Mouse (Mus musculus) lung, embryonic 16.5 days (tissue): ENCODE measurements around the gene Mapre1. TPM values are rescaled to one million over a fixed set of nuclear protein-coding genes. Genes with fewer than 3 reads are reported as not detected.

Experiments used
- ATAC-seq: fragments of 200-750 bp; cut with Nextera tagmentation; 2 replicates; pipeline ENCODE4 v1.8.0; 2017; ENCODE audit warnings: low read depth, mild to moderate bottlenecking, moderate library complexity
- H3K27ac ChIP-seq: fragments of 300-500 bp; sonication (generic); 2 replicates; pipeline ENCODE4 v1.5.1; 2014; ENCODE audit warnings: mild to moderate bottlenecking, control low read depth, low read length
- H3K27me3 ChIP-seq: fragments of 300-500 bp; sonication (generic); 2 replicates; pipeline ENCODE4 v1.6.1; 2014; ENCODE audit warnings: low read depth, low read length, mixed read lengths; ENCODE audit not compliant: control insufficient read depth, insufficient read depth
- H3K36me3 ChIP-seq: fragments of 300-500 bp; sonication (generic); 2 replicates; pipeline ENCODE4 v1.6.1; 2014; ENCODE audit warnings: low read length; ENCODE audit not compliant: control insufficient read depth, insufficient read depth
- H3K4me1 ChIP-seq: fragments of 300-500 bp; sonication (generic); replicated peaks from 2 replicates; pipeline ENCODE4 v1.6.1; 2014; ENCODE audit warnings: low read length, mixed read lengths; ENCODE audit not compliant: control insufficient read depth, insufficient read depth
- H3K4me2 ChIP-seq: fragments of 300-500 bp; sonication (generic); 2 replicates; pipeline ENCODE4 v1.6.1; 2014; ENCODE audit warnings: low read depth, low read length, control low read depth
- H3K4me3 ChIP-seq: fragments of 300-500 bp; sonication (generic); 2 replicates; pipeline ENCODE4 v1.5.1; 2014; ENCODE audit warnings: mild to moderate bottlenecking, low read length, control low read depth
- H3K9ac ChIP-seq: fragments of 300-500 bp; sonication (generic); 2 replicates; pipeline ENCODE4 v1.6.1; 2014; ENCODE audit warnings: low read length, control low read depth
- H3K9me3 ChIP-seq: fragments of 300-500 bp; sonication (generic); 2 replicates; pipeline ENCODE4 v1.6.1; 2016; ENCODE audit warnings: low read length; ENCODE audit not compliant: control insufficient read depth
- WGBS: fragments of 180-500 bp; shearing (Covaris S2); extraction: QIAGEN DNeasy Blood & Tissue Kit; methylation state at CpG from one replicate; pipeline ENCODE4 v1.1.7; 2014; 5-methylcytosine and 5-hydroxymethylcytosine counted together
- polyA plus RNA-seq: library from polyadenylated mRNA; unstranded; fragments of >200 nt; fragmentation: Nextera tagmentation; extraction: Ambion mirVana; gene quantifications from 2 replicates; pipeline ENCODE4 v1.2.1, GENCODE M21; 2015

Mapre1 gene
- polyA plus RNA-seq, 1 experiment from 2014 or later = 255 TPM

- H3K4me1 ChIP-seq = peaks cover 7% of the 10 kb centered on the region; the same call in 1 of the 2 replicates
- H3K9ac ChIP-seq = no peak overlapping the region
- no peak overlapping the region for H3K4me2 ChIP-seq
- WGBS = 72% methylated on average over 2 of the region's 2 CpGs
- H3K27ac ChIP-seq = no peak overlapping the region
- H3K27me3 ChIP-seq = no peaks in the 10 kb centered on the region
- H3K36me3 ChIP-seq = peaks cover 20% of the 10 kb centered on the region
- H3K9me3 ChIP-seq = no peaks in the 10 kb centered on the region
- no peak overlapping the region for H3K4me3 ChIP-seq
- no peak for ATAC-seq
Measured at GRCm38 (mm10) chr2:153768881-153769280, 27.8 kb downstream of the Mapre1 start.

GRCm38 (mm10) chr2:153772950-153773349, 31.9 kb downstream of the Mapre1 start:
- H3K27me3 ChIP-seq = no peaks in the 10 kb centered on the region
- no peak overlapping the region for H3K4me2 ChIP-seq
- no peaks in the 10 kb centered on the region for H3K9me3 ChIP-seq
- no peak overlapping the region for H3K9ac ChIP-seq
- H3K27ac ChIP-seq = peak overlapping the region; percentile 68
- H3K4me3 ChIP-seq = no peak overlapping the region
- H3K4me1 ChIP-seq = peaks cover 7% of the 10 kb centered on the region; the same call in 1 of the 2 replicates
- WGBS = 78% methylated on average over 4 of the region's 4 CpGs
- peaks cover 4% of the 10 kb centered on the region for H3K36me3 ChIP-seq
- peak; percentile 56; the same call in 1 of the 2 replicates for ATAC-seq

GRCm38 (mm10) chr2:153775472-153775871, 34.4 kb downstream of the Mapre1 start:
- H3K9ac ChIP-seq = no peak overlapping the region
- H3K27me3 ChIP-seq = no peaks in the 10 kb centered on the region
- H3K4me1 ChIP-seq = peaks cover 16% of the 10 kb centered on the region
- no peaks in the 10 kb centered on the region for H3K36me3 ChIP-seq
- WGBS = 94% methylated on average over 4 of the region's 4 CpGs
- no peak overlapping the region for H3K4me2 ChIP-seq
- no peak for ATAC-seq
- no peak overlapping the region for H3K4me3 ChIP-seq
- no peak overlapping the region for H3K27ac ChIP-seq
- H3K9me3 ChIP-seq = no peaks in the 10 kb centered on the region

GRCm38 (mm10) chr2:153778638-153779362, 37.7 kb downstream of the Mapre1 start:
- peak; percentile 97 for ATAC-seq
- no peaks in the 10 kb centered on the region for H3K27me3 ChIP-seq
- H3K4me3 ChIP-seq = peak overlapping the region; percentile 45
- peak overlapping the region; percentile 5 for H3K9ac ChIP-seq
- 9% methylated on average over 24 of the region's 24 CpGs for WGBS
- no peaks in the 10 kb centered on the region for H3K9me3 ChIP-seq
- H3K4me2 ChIP-seq = peak overlapping the region; percentile 74
- peaks cover 9% of the 10 kb centered on the region for H3K4me1 ChIP-seq
- H3K36me3 ChIP-seq = no peaks in the 10 kb centered on the region
- H3K27ac ChIP-seq = peak overlapping the region; percentile 50; the same call in 1 of the 2 replicates

- H3K27ac ChIP-seq = peak within 1 kb of the TSS; percentile 50; the same call in 1 of the 2 replicates
- 31% methylated on average over 12 of the region's 12 CpGs for WGBS
- H3K9ac ChIP-seq = peak within 1 kb of the TSS; percentile 5
- peaks cover 11% of the 10 kb centered on the region for H3K4me1 ChIP-seq
- peak; percentile 48 for ATAC-seq
- peak within 1 kb of the TSS; percentile 74 for H3K4me2 ChIP-seq
- no peaks in the 10 kb centered on the region for H3K9me3 ChIP-seq
- no peaks in the 10 kb centered on the region for H3K27me3 ChIP-seq
- H3K36me3 ChIP-seq = no peaks in the 10 kb centered on the region
- H3K4me3 ChIP-seq = peak within 1 kb of the TSS; percentile 45
Measured at GRCm38 (mm10) chr2:153779394-153779981, 38.4 kb downstream of the Mapre1 start, which contains the start of gene Efcab8. Gene Efcab8 (plus strand): TSS chr2:153779931.

GRCm38 (mm10) chr2:153781181-153781580, 40.1 kb downstream of the Mapre1 start:
- Histone ChIP-seq H3K4me3 (no peak overlapping the region), H3K36me3 (no peaks in the 10 kb centered on the region), H3K9ac (no peak overlapping the region), H3K27ac (no peak overlapping the region), H3K4me2 (no peak overlapping the region), H3K4me1 (peaks cover 12% of the 10 kb centered on the region), H3K9me3 (no peaks in the 10 kb centered on the region), H3K27me3 (no peaks in the 10 kb centered on the region)
- ATAC-seq = no peak
- WGBS = 73% methylated on average over 4 of the region's 4 CpGs

- H3K4me2 ChIP-seq = no peak overlapping the region
- H3K9ac ChIP-seq = no peak overlapping the region
- no peaks in the 10 kb centered on the region for H3K9me3 ChIP-seq
- WGBS = 85% methylated on average over 2 of the region's 2 CpGs
- H3K4me3 ChIP-seq = no peak overlapping the region
- no peaks in the 10 kb centered on the region for H3K36me3 ChIP-seq
- no peak overlapping the region for H3K27ac ChIP-seq
- no peaks in the 10 kb centered on the region for H3K27me3 ChIP-seq
- ATAC-seq = no peak
- peaks cover 3% of the 10 kb centered on the region for H3K4me1 ChIP-seq
Measured at GRCm38 (mm10) chr2:153784668-153785067, 43.6 kb downstream of the Mapre1 start.

GRCm38 (mm10) chr2:153793366-153793765, 52.3 kb downstream of the Mapre1 start:
- Histone ChIP-seq H3K4me1 (no peaks in the 10 kb centered on the region), H3K4me3 (no peak overlapping the region), H3K36me3 (no peaks in the 10 kb centered on the region), H3K9me3 (no peaks in the 10 kb centered on the region), H3K27ac (no peak overlapping the region), H3K27me3 (no peaks in the 10 kb centered on the region), H3K9ac (no peak overlapping the region), H3K4me2 (no peak overlapping the region)
- ATAC-seq = no peak

- no peak overlapping the region for H3K27ac ChIP-seq
- H3K27me3 ChIP-seq = no peaks in the 10 kb centered on the region
- no peaks in the 10 kb centered on the region for H3K9me3 ChIP-seq
- ATAC-seq = peak; percentile 69
- H3K4me2 ChIP-seq = no peak overlapping the region
- 54% methylated on average over 5 of the region's 5 CpGs for WGBS
- no peak overlapping the region for H3K9ac ChIP-seq
- no peaks in the 10 kb centered on the region for H3K36me3 ChIP-seq
- H3K4me1 ChIP-seq = no peaks in the 10 kb centered on the region
- H3K4me3 ChIP-seq = no peak overlapping the region
Measured at GRCm38 (mm10) chr2:153795090-153795489, 54.0 kb downstream of the Mapre1 start.
